Mouse (Mus musculus) spleen, adult 2 months (tissue): ENCODE results near the gene Gpr135.

Experiments used
- CTCF ChIP-seq: fragments of 200-500 bp; IDR thresholded peaks from 2 replicates; pipeline ENCODE4 v1.5.1; 2011; ENCODE audit warnings: mild to moderate bottlenecking, inconsistent platforms; ENCODE audit not compliant: insufficient read depth, insufficient read length, insufficient replicate concordance; ENCODE audit errors: extremely low read depth
- POLR2A ChIP-seq: fragments of 200-500 bp; IDR thresholded peaks from 2 replicates; pipeline ENCODE4 v1.6.1; 2011; ENCODE audit warnings: low read depth, low read length, inconsistent platforms

DNA sequence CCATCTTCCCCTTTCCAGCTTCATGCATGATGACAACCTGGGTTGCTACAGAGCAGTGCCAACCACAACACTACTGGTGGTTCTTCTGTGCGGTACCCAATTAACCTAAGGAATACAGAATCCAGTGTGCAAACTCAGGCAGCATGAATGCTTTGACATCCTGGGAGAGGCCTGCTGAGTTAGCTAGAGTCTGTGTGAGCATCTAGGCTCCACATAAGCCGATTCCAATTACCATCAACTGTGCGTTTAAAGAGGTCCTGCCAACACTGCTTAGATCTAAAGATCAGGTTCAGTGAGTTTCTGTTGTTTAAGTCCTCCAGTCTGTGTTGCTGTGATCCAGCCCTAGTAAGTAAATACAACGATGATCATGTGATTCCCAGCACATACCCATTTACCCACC lies 50.6 kb downstream of the Gpr135 start:
- TF ChIP-seq CTCF = no peak
- TF ChIP-seq POLR2A = no peak
